Mouse (Mus musculus) Muller cell, postnatal 12 days (primary cell): ENCODE measurements around the gene 4930435E12Rik.
"Not testable (repeated sequence)": the region's sequence is repeated elsewhere in the genome, so short reads cannot be mapped to it uniquely, and the experiment has no call there.

ENCODE experiments used
- DNase-seq: peaks from one replicate; pipeline ENCODE4 v3.0.0-alpha.2; 2015; ENCODE audit errors: inconsistent ontology term

Gene 4930435E12Rik

DNA sequence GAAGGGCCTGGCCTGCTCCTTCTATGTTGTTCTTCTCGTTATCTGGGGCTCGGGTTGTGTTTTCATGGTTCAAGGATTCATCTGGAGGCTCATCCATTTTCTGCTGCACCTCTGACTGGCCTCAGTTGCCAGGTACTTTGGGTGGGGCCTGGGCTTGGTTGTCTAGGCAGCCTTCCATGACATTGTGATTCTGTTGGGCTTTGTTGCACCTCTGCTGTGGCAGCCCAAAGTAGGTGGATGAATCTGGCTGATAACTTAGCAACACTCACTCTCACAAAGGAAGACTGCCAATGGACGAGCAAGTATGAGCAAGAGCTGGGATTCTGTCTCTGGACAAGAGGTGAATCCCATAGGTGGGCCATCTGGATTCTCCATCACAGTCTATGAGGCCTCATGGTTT lies at the start of gene 4930435E12Rik:
4930435E12Rik (minus strand) TSS at position 101 of the 400 bp plus-strand sequence.
- no peak for DNase-seq

DNA sequence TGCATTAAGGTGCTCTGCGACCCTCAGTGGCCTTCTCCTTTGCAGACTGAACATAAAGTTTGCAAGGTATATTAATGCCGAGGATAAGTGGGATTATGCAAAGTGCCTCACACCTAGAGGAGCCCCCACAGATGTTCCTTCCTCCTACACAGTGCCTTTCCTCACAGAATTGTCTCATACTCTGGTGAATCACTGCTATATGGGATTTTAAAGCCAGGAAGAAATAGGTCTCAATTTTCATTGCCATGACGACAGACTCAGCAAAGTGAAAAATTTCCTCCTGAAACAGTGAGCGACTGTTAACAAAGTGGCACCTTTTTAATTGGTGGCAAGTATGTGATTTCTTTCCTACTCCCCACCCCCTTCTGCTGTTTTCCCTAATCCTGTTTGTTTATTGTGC lies 45.9 kb upstream of the 4930435E12Rik start:
- DNase-seq: no peak

DNA sequence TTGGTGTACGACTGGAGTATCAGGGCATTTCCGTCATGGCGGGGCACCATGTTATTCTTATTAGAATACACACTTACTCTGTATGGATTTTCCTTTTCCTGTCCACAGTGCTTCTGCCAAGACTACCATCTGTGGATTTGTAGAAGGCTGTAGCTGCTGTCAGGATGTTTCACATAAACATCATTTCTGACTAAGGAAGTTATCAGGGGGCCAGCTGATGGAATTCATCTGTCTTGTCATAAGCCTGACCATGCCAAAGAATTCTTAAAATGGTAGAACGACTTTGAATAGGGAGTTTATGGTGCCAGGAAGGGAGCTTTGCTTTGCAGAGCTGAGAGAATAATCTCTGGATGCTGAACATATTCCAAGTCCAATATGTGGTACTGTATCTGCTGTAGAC lies 44.7 kb upstream of the 4930435E12Rik start:
- peak; percentile 3 for DNase-seq

DNA sequence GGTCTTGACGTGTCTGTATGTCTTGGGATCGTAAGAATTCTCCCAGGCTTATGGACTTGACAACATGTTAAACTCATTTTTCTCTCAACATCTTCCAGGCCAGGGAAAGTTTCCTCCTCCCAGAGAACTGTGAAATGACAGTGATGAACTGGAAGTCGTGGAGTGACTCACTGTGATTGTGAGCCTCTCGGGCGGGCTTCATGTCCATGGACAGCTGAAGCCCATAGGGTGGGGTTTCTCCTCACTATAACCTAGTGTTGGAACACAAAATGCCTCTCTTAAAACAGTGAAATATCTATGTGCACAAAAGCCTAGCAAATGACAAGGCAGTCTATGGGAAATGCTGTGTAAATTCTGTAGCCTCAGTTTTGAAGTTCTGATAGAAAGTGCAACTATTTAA lies 35.8 kb upstream of the 4930435E12Rik start:
- no peak for DNase-seq

DNA sequence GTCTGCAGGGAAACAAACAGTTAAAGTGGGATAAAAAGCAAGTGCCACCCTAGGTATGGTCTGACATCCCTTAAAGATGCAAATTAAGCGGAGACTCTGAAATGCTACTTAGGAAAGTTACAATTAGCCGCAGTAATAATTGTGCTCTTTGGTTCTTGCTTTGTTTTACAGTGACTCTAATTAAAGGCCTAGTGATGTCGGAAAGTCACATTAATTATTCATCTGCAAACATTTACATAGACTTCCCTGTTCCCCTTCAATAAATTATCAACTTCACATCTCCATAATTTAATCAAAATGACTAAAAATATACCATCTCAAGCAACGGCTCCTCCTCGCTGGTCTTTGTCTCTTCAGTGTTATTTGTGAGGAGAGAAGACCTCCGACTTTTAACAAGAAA lies 32.0 kb upstream of the 4930435E12Rik start:
- DNase-seq: no peak

DNA sequence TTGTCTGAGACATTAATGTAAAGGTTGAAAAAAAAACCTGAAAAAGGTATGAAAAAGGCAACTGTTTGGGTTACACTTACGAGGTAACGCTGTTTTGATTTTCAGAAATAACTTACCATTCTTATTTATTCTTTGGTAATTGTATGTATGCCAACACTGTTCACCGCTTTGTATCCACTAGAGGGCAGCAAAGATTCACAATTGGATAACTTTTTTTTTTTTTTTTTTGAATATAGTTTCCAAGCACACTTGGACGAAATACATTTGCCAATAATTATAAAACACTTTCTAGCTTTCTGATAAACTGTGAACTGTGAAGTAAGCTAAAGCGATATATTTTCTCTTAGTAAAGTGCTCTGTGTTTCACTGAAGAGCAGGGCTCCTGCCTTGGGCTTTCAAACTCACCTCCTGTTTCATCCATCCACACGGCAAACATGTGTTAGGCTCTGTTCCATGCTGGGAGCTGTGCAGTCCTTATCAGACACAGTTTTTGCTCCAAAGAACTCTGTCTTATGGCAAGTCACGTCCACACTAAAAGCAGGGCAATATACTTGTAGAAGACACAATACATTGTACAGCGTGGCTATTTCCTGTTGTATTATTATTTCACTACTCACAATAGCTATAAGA lies 29.7 kb upstream of the 4930435E12Rik start:
- DNase-seq: peak; percentile 14

DNA sequence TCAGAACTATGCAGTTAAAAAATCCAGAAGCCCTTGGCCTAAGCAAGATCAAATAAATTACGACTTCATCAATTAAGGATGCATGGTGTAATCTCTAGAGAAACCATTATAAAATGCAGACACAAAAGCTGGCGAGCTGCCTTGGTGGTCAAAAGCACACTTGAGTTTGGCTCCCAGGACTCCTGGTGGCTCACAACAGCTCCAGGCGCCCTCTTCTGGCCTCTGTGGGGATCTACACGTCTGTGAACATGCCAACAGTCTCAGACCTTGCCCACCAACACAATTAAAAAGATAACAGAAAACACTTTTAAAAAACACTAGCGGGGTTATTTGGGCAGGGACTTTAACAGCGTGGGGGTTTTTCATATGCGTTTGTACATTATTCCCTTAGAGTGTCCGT lies 16.0 kb downstream of the 4930435E12Rik start:
- DNase-seq: peak; percentile 46

DNA sequence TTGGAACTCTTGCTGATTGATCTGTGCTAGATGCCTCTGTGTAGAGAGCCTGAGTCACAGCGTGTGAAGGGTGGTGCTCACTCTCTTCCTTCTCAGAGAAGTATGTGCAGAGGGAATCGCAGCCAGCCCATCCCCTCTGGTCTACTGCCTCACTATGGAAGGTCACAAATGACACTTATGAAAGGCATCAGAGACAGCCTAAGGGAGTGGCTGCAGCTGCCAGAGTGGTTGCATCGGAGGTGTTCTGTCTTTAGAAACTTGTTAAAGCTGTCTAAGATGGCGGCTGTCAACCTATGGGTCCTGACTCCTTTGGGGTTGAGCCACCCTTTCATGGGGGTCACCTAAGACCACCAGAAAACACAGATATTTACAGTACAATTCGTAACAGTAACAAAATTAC lies 18.4 kb downstream of the 4930435E12Rik start:
- DNase-seq: no peak

DNA sequence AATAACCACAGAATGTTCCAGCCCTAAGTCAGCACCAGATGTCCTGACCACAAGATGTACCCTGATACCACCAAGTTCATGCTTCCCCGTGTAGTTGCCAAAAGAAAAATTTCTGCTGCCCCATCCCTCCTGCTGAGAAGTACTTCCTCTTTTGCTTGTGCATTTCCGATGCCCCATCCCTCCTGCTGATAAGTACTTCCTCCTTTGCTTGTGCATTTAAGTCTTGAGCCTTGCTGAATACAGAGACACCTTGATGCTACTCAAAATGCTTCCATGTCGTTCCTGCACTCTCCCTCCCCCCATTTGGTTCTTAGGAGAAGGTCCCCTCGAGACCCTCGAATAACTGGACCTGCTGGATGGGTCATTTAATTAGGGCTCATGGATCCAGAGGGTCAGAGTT lies 20.8 kb downstream of the 4930435E12Rik start:
- DNase-seq: not testable (repeated sequence)

DNA sequence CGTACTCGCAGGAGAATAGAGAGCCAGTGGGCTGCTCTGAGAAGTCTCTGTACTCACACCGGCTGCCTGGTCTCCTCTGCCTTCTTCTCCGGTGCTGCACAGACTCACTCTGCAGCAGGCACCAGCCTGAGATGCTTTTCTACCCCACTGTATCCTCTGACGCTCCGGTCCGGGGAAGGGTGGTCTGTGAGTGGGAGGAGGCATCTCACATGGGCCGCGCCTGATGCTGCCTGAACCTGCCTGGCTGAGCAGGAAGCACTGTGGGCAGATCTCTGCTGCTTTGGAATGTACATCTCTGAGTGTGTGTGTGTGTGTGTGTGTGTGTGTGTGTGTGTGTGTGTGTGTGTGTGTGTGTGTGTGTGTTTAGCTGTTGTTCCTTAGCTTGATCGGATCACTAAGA lies 28.5 kb downstream of the 4930435E12Rik start, which contains the start of gene Upk1b:
Upk1b (minus strand) TSS at position 238 of the 400 bp plus-strand sequence.
- peak; percentile 9 for DNase-seq

DNA sequence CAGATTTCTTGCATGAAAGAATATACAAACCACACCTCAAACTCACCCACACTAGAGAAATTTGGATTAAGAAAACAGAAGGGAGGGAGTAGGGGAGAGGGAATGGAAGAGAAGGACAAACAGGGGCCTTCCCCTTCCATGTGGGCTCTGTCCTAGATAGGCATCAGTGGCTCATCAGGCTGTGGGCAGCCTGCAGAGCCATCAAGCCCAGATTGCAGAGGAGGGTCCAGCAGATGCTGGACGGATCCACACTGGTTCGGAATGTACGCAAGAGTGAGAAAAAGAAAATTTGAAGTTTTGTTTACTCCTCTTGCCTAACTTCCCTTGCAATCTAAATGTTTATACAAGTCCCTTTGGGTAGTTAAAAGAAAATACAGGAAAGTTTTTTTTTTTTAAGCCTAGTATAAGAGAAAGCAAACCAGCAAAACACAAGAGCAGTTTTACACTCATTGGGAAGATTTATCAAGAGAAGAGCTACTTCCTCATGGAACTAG lies 29.5 kb downstream of the 4930435E12Rik start:
- DNase-seq: no peak

DNA sequence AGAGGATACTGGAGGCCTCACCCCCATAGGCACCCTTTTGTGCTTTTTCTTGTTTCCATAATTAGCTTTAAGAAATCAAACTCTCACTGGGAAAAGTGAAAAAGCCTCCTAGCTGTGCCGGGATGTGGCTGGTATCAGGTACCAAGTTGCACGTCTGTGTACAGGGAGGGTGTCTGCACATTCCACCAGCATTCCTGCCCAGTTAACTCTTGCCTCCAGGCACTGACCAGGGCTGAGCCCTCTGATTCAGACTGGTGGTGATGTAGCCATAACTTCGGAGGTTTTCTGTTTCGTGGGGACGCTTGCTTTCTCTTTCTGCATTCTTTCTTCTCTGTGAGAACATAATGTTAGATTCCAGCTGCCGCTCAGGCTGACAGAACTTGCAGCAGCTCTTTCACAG lies 35.4 kb downstream of the 4930435E12Rik start:
- peak; percentile 19 for DNase-seq

DNA sequence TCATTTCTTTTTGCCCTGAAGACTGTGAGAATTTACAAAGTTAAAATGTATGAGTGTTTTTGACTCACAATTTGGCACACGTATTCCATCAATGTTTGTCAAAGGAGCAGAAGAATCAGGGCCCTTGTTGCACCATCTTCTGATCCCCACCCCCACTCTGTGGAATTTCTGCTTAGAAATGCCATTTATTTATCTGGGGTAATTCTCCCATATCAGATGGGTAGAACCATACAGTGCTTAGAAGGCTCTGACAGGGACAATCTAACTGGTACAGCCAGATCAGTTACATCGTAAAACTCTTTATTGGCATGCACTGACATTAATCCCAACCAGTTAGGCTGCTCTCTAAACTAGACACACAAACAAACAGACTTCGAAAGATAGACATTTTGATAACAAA lies 38.6 kb downstream of the 4930435E12Rik start:
- peak; percentile 18 for DNase-seq

DNA sequence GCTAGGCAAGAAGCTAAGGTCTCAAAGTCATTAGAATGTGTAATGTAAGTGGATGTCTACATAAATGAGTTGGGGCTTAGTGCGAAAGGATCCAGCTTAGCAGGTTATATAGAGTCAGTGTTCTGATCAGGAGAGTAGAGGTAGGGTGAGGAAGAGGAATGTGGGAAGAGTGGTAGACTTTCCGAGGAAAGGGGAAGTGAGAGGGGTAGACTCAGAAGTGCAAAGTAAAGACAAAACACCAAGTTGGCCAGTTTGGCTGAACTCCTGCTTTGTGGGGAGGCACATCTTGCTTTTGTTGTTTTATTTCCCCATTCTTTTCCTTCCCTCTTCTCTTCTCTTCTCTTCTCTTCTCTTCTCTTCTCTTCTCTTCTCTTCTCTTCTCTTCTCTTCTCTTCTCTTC lies 39.5 kb downstream of the 4930435E12Rik start:
- DNase-seq: no peak

DNA sequence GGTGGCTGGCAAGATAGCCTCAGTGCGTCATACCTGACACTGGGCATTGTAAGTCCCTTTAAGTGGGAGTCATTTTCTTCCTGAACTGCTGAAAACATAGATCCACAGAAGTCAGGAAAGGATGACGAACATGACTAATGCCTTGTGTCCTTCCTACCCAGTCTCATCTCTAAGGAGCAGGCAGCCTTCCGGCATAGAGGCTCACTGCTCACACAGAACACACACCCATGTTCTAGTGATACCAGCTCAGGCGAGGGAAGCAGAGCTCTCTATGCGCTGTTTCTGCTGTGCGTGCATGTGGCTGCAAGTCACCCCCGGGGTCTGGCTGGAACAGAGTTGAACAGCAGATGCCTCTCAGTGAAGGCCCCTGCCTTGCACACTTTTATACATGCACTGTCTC lies 43.2 kb downstream of the 4930435E12Rik start:
- no peak for DNase-seq

DNA sequence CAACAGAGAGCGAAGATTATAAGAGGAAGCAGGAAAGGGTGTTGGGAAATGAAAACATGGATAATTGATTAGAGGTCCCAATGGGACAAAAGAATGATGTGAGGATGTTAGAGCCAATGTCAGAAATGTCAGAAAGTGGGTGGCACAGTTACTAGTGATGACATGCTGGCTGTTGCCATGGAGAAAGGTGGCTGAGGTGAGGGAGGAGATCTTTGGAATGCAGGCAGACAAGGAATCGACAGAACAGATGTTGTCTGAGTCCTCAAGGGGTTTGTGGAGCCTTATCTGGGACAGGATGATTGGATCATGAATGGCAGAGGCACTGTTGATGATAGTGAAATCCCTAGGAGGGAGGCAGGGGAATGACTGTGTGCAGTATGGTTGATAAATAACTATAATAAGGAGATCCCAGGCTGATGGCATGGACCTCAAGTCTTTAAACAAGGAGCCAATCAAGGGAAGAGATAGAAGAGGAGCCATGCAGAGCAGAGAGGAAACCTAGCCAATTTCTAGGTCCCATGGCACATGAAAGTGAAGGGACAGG lies 46.0 kb downstream of the 4930435E12Rik start:
- DNase-seq: no peak

DNA sequence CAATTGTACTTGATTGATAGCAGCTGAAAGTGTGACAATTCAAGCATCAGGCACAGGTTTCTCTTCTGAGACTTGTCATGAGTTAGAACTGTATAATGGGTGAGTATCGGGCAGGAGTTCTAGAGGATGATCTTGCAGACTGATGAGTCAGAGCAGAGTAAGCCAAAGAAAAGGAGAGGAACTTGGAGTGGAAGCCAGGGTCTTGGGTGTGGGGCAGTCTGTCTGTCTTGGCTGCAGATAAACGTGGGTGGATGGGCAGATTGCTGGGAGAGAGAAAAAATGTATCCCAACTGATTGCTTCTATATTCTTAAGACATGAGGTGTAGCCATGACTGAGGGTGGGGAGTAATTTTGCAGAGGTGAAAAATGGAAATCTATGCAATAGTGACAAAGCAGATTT lies 46.6 kb downstream of the 4930435E12Rik start:
- DNase-seq: no peak

DNA sequence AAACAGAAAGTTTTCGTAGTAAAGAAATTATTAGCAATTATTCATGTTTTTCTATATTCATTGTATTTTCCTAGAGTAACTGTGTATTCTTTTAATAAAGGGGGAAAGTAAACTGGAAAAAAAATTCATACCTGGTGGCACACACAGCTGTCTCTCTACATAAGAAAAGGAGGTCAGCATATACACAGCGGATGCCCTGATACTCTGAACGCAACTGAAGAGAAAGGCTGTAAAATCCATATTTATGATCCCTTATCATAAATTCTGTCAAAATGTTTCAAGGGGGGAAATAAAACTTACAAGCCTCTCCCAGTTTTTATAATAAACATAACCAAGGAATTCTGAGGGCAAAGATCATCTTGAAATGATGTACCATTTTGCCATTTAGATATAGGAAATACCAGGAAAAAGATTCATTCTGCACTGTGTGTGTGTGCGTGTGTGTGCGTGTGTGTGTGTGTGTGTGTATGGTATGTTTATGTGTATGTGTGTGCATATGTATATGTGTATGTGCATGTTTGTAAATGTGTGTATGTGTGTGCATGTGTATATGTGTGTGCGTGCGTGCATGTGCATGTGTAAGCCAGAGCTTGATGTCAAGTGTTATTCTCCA lies 47.5 kb downstream of the 4930435E12Rik start:
- DNase-seq: no peak

DNA sequence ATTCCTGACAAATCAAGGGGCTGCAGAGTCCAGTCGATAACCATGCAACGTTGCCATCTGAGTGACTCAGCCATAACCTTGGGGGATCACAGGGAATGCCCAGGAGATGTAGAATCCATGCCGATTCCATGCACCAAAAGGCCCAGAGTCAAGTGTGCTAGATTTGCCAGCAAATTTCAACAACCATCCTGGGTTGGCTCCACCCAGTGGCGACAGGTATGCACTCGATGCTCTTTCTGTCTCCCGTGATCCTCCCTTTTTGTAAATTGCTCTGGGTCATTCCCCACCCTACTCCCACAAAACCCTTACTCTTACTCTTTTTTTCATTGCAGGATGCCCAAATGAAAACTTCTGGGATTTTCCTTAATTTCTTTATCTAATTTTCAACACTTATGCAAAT lies 52.2 kb downstream of the 4930435E12Rik start:
- DNase-seq: no peak

DNA sequence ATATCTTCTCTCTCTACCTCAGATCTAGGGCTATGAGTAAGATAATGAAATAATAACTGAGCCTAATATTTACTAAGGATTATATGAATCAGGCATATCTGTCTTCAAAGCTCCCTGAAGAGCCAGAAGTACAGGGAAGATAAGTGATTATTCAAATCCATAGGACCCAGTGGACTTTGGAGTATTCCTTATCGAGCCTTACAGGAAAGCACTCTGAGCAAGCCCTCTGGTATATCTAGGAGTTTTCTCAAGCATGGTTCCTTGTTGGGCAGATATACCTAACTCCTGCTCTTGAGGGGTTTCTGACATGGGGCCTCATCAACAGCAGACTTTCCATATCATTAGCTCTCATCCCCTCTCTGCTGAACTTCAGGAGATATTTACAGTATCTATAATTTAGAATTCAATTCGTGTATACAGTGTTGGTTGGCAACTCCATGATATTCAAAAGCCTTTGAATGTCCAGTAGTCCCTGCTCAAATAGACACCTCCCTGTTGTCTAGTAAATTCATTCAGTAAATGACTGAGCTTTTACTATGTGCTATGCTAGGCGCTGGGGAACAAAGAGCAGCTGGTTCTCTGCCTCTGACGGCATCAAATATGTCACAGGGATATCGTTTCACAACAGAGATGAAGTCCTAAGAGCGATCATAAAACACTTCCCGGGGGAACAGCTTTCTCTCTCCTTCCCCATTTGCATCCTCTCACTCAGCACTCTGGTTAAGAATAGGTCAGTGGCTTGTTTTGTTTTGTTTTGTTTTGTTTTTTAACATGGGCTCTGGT lies 53.4 kb downstream of the 4930435E12Rik start:
- no peak for DNase-seq

DNA sequence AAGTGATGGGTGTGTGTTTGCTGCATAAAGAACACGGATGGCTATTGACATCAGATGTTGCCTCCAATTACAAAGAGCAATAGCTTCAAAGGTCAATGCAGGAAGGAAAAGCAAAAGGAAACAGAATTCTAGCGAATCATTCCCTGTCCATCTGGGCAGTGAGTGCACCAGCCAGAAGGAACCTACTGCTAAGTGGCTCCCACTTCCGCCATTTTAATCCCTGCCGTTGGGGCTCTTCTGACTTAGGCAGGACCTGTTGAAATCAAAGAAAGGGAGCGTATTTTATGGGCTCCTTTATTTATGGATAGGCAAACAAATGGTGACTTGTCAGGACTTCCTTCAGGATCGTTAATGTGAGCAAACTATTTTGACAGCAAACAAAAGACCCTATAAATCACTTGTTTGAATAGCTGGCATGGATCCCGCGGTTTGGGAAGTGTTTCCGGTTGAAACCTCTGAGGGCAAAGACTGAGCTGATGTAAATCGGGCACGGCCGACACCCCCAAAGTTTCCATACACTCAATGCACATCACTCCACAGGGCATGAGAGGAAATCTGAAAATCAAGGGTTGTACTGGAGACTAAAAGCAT lies 55.5 kb downstream of the 4930435E12Rik start:
- no peak for DNase-seq

DNA sequence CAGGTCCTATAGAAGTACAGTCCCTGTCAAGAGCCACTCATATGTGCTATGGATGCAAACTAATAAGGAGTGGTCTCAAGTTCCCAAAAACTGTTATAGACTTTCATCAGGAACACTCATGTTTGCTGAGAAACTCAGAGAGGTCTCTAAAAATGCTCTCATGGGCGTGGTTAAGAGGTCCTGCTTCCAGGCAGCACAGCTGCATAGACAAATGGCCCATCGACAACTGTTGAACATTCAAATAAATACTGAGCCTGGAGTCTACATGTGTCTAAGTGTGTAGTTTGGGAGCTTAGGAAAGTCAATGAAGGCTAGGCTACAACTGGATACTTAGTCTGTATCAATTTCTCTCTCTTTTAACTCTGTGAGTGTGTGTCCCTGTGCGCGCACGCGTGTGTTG lies 57.4 kb downstream of the 4930435E12Rik start:
- DNase-seq: no peak
